Mouse (Mus musculus) lung, postnatal 0 days (tissue): ENCODE measurements around the gene Mex3a.

ENCODE experiments used
- CTCF ChIP-seq: IDR thresholded peaks from 2 replicates; pipeline ENCODE4 v1.5.1; 2016; ENCODE audit warnings: antibody characterized with exemption, mild to moderate bottlenecking
- EP300 ChIP-seq: IDR thresholded peaks from 2 replicates; pipeline ENCODE4 v1.6.1; 2016; ENCODE audit warnings: antibody characterized with exemption, mild to moderate bottlenecking, control low read depth

- no peak for TF ChIP-seq CTCF
- no peak for TF ChIP-seq EP300
Observed at GRCm38 (mm10) chr3:88521156-88521555, 11.0 kb upstream of the Mex3a start.
